Mouse (Mus musculus): Measurements from ENCODE around the gene Keap1.

- TF ChIP-seq POLR2A (IDR thresholded peaks at IDR 0.05; ENCODE audit: low read depth, low read length), result no peak
- no peak for TF ChIP-seq CTCF (IDR thresholded peaks at IDR 0.05; ENCODE audit: extremely low read depth, insufficient read depth, insufficient read length, insufficient replicate concordance)
Measured at GRCm38 (mm10) chr9:21283591-21283990, 44.4 kb upstream of the Keap1 start.
